Mouse (Mus musculus): ENCODE data around the gene Arid3b. TPM values are rescaled to one million over a fixed set of nuclear protein-coding genes. Genes with fewer than 3 reads are reported as not detected.
"Not testable (repeated sequence)": the region's sequence is repeated elsewhere in the genome, so short reads cannot be mapped to it uniquely, and the experiment has no call there.

Arid3b gene
- total RNA-seq (2021) = 1 to 10 TPM; 4.5 to 7.2 TPM
- long read RNA-seq, experiment 1, partial matches to known transcripts = 1 of 3 reads
- long read RNA-seq, experiment 1, other reads (novel, unspliced or antisense) = 1 of 3 reads
- long read RNA-seq, experiment 2, partial matches to known transcripts = 1 of 6 reads
- long read RNA-seq, experiment 2, other reads (novel, unspliced or antisense) = 5 of 6 reads

DNA sequence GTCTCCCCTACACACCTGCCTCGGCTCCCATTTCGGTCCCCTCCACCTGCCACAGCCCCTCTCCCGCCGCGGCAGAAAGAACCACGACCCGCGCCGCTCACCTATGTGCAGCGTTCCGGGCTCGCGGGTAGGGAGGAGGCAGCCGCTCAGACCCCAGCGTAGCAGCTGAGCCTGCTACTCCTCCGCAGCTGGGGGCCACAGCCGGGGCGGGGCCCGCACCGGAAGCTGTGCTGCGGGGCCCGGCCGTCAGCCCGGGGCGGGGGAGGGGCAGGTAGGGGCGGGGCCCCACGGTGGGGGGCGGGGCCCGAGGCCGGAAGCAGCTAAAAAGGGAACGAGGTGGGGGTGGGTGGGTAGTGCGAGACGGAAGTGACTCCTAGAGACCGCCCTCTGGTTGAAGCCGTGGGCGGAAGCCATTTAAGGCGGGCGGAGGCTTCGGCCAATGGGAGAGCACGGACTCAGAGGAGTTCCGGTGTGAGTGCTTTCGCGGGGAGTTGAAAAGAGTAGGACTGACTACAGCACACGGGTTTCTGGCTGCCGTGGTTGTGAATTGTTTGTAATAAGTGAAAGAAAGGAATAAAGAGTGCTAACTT lies at the start of gene Arid3b:
Gene Arid3b, minus strand, starts transcription at position 213 of the 590 bp plus-strand sequence.
- peak; percentile 73 to 89 for DNase-seq (ENCODE audit: low spot score in 2 of 2)

DNA sequence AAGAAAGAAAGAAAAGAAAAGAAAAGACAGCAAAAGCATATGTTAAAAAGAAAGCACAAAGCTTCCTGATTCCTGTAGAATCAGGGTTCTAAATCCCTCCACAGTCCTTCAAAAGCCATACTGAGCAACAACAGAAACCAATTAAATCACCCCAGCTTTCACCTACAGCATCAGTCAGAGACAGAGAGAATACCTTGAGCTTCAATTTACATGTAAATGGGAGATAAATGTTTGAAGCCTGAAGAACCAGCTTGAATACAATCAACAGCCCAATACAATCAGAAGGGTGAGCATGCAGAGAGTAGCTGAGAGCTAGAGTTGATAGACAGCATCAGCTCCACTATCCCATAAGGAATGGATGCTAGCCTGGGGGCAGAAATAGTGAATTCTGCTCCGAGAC lies 46.8 kb upstream of the Arid3b start:
- DNase-seq (ENCODE audit: low spot score in 2 of 2) = no peak

DNA sequence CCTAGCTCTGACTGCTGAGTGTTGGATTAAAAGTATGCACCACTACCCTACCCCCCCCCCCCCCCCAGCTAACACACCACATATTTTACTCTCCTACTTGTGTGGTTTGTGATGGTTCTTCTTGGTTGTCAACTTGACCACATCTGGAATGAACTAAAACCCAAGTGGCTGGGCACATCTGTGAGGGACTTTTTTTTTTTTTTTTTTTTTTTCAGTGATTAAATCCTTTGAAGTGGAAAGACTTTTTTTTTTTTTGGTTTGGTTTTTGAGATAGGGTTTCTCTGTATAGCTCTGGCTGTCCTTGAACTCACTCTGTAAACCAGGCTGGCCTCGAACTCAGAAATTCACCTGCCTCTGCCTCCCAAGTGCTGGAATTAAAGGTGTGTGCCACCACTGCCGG lies 45.2 kb upstream of the Arid3b start:
- DNase-seq (ENCODE audit: low spot score in 2 of 2) = not testable (repeated sequence)

DNA sequence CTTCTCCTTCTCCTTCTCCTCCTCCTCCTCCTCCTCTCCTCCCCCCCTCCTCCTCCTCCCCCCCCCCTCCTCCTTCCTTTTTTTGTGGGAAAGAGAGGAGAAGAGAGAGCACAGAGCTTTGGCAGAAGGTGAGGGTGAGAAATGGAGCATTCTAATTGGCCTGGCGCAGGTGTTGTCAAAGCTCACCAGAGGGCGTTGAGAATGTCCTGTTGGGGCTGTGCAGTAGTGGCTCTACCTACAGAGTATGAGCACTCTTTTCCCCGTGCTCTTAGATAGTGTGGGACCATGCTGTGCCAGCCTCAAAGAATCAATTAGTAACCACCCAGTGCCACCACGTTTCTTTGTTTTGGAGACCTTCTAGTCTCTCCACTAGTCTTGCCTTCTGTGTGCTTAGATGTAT lies 43.7 kb upstream of the Arid3b start:
- no peak for DNase-seq (ENCODE audit: low spot score in 2 of 2)

GRCm38 (mm10) chr9:57879213-57879612 lies 42.6 kb upstream of the Arid3b start:
- DNase-seq (ENCODE audit: low spot score in 2 of 2) = no peak

DNA sequence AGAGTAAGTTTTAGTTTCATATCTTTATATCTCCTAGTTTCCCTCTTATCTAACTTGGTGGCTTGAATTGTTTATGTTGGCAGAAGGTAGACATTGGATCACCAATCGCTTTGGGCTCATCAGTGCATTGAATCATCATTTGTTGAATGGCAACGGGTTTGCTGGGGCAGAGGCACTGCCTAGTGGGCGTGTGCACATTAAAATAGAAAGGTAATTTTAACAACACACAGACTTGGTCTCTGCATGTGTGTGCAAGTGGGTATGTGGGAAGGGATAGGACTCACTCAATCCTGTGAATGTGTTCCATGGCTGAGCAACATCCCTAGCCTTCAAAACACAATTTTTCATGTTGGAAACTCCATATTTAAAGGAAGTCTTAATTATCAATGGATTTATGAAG lies 38.4 kb upstream of the Arid3b start:
- no peak for DNase-seq (ENCODE audit: low spot score in 2 of 2)

DNA sequence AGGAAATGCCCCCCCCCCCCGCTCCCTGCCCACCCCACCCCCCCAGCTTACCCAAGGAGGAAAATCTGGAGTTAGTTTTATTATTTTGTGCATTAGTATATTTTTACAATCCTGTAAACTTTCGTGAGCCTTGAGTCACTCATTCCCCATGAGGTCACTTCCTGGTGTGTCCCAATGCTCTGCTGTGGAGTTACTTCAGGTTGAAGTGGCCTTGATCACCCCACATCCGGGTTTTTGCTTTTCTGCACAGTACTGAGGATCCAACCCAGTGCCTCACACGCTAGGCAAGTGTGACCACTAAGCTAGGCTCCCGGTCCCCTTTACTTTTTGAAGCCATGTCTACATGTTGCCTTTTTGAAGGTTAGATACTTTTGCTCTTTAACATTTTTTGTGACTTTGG lies 37.5 kb upstream of the Arid3b start:
- DNase-seq (ENCODE audit: low spot score in 2 of 2) = no peak

DNA sequence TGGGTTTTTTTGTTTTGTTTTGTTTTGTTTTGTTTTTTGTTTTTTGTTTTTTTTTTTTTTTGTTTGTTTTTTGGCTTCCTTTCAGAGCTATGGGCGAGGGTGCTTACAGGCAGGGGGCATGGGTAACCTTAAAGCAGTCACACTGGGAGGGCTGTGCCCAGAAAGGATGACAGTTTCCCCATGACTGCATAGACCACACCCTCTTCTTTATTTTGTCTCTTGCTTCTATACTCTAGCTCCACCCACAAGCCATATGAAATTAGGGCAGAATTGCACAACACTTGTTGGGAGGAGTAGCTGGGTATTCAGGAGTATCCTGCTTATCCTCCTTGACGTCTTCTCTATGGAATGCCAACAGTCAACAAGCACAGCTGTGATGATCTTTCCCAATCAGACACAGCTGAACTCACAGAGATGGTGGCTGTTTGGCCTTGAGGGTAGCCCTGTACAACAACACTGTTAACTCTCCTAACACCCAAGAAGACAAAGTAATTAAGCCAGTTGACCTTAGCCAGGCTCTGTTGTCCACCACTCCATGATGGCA lies 33.8 kb upstream of the Arid3b start:
- DNase-seq (ENCODE audit: low spot score in 2 of 2) = no peak

DNA sequence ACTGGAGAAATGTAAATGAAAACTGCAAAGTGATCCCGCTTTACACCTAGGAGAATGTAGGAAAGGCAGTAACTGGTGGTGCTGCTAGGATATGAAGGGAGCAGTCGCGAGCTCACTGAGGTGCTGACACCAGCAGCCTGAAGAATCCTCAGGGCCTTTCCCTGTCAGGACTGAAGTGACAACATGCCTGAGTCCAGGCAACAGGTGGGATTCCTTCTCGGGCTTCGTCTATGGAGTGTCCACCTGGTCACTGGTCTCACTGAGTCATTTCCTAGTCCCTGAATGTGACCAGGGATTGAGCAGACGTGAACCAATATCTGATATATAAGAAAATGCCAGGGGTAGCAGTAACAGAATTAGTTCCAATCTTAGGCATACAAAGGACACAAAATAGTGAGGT lies 32.2 kb upstream of the Arid3b start:
- no peak for DNase-seq (ENCODE audit: low spot score in 2 of 2)

GRCm38 (mm10) chr9:57867880-57868279 lies 31.3 kb upstream of the Arid3b start:
- DNase-seq (ENCODE audit: low spot score in 2 of 2) = no peak

- no peak for DNase-seq (ENCODE audit: low spot score in 2 of 2)
Measured at GRCm38 (mm10) chr9:57867236-57867635, 30.6 kb upstream of the Arid3b start.

- no peak for DNase-seq (ENCODE audit: low spot score in 2 of 2)
Measured at GRCm38 (mm10) chr9:57866530-57866929, 29.9 kb upstream of the Arid3b start.

- DNase-seq (ENCODE audit: low spot score in 2 of 2) = no peak
Measured at GRCm38 (mm10) chr9:57864336-57864735, 27.7 kb upstream of the Arid3b start.

GRCm38 (mm10) chr9:57861951-57862471 lies 25.4 kb upstream of the Arid3b start:
- DNase-seq (ENCODE audit: low spot score in 2 of 2) = peak in 1 of 2 experiments; percentile 21

- no peak for DNase-seq (ENCODE audit: low spot score in 2 of 2)
Measured at GRCm38 (mm10) chr9:57856456-57856855, 19.9 kb upstream of the Arid3b start.

GRCm38 (mm10) chr9:57854280-57854679 lies 17.7 kb upstream of the Arid3b start:
- DNase-seq (ENCODE audit: low spot score in 2 of 2) = no peak

DNA sequence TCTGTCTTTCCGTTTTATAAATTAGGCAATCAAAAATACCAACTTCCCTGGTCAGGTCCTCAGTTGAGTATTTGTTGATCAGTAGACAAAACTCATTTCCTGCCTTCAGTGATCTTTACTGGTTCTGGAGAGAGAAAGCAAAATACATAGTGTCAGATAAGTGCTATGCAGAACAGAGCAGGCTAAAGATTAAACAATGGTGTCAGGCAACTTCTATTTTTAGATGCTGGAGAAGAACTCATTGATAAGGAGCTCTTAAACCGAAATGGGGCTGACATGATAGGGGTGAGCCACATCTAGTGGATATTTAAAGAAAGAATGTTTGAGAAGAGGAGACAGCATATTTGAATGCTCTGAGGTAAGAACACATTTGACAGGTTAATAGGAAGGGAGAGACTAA lies 2.4 kb upstream of the Arid3b start:
- DNase-seq (ENCODE audit: low spot score in 2 of 2) = no peak

DNA sequence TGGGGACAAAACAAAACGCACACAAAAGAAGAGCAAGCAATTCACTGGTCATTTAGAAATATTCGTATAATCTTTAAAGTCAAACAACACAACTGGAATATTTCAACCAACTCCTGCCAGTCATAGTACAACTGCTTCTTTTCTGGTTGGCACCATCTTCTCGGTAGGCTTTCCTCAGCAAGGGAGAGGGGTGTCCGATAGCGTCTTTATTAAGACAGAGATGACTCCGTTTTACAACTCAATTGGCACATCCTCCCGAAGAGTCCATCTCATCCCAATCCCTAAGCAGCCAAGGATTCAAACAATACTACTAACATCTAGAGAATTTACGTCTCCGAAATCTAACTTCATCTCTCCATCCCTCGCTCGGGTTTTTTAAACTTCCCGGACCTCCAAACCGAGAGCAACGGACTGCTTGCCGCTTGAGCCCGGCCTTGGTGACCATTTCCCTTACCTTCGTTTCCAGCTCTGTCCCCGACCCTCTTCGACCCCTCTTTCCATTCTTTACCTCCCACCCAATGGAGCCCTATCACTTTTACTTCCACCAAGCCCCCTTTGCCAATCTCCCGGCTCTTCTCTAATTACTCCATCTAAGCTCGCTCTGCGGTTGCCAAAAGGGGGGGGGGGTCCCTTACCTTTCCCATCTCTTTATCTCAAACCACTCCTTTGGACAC lies 615 bp downstream of the Arid3b start:
- DNase-seq (ENCODE audit: low spot score in 2 of 2) = no peak

DNA sequence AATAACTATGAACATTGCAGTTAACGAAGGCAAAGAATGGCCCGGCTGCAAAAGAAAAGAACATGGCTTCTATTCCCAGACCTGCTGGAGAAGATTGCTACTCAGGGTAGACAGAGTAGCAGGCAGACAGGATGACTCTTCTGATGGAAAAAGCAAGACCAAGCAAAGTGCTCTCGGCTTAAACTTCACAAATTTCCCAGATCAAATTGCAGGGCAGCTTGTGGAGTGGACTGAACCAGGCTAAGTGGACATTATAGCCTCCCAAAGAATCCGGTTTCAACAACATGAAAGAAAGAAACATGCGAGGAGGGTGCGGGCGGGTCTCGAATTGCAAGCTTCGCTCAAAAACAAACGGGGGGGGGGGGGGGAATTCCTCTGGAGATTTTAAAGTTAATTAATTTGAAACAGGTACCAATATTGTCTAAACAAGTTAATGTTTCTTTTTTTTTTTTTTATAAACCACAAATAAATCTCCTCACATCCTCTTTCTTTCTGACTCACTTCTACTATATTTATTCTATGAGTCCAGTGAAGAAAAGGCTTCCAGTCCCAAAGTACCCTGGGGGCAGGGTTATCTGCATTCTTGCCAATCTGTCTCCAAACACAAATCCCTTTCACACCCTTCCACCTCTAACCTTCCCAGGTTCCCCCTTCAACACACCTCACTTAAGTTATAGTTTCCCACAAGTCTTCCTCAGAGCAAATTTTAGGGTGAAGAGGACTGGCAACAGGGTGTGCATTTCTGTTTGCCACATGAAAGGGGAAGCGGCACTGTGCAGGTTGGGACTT lies 1.8 kb downstream of the Arid3b start:
- DNase-seq (ENCODE audit: low spot score in 2 of 2) = no peak

GRCm38 (mm10) chr9:57833762-57834471 lies 2.7 kb downstream of the Arid3b start:
- no peak for DNase-seq (ENCODE audit: low spot score in 2 of 2)
